Mouse (Mus musculus) hindbrain, embryonic 14.5 days (tissue): ENCODE measurements around the gene Zfp408. TPM values are rescaled to one million over a fixed set of nuclear protein-coding genes. Genes with fewer than 3 reads are reported as not detected.

Experiments used
- ATAC-seq: fragments of 200-750 bp; cut with Nextera tagmentation; 2 replicates; pipeline ENCODE4 v1.8.0; 2017; ENCODE audit warnings: moderate number of reproducible peaks, mild to moderate bottlenecking, moderate TSS enrichment, moderate library complexity; ENCODE audit not compliant: low FRiP score
- DNase-seq: peaks from one replicate; pipeline ENCODE4 v3.0.0-alpha.2; 2015; ENCODE audit warnings: low spot score
- H3K27ac ChIP-seq: fragments of 300-500 bp; sonication (generic); 2 replicates; pipeline ENCODE4 v1.5.1; 2014; ENCODE audit warnings: mild to moderate bottlenecking, moderate library complexity
- H3K27me3 ChIP-seq: fragments of 300-500 bp; sonication (generic); 2 replicates; pipeline ENCODE4 v1.6.1; 2014; ENCODE audit warnings: mild to moderate bottlenecking, low read length, mixed read lengths; ENCODE audit not compliant: control insufficient read depth, insufficient read depth
- H3K36me3 ChIP-seq: fragments of 300-500 bp; sonication (generic); replicated peaks from 2 replicates; pipeline ENCODE4 v1.6.1; 2014; ENCODE audit not compliant: control insufficient read depth, insufficient read depth
- H3K4me1 ChIP-seq: fragments of 300-500 bp; sonication (generic); replicated peaks from 2 replicates; pipeline ENCODE4 v1.6.1; 2014; ENCODE audit warnings: antibody characterized with exemption, low read length, mixed read lengths; ENCODE audit not compliant: control insufficient read depth, insufficient read depth
- H3K4me2 ChIP-seq: fragments of 300-500 bp; sonication (generic); replicated peaks from 2 replicates; pipeline ENCODE4 v1.6.1; 2014; ENCODE audit warnings: mild to moderate bottlenecking, moderate library complexity
- H3K4me3 ChIP-seq: fragments of 300-500 bp; sonication (generic); replicated peaks from 2 replicates; pipeline ENCODE4 v1.5.1; 2014; ENCODE audit warnings: mild to moderate bottlenecking, low read length
- H3K9ac ChIP-seq: fragments of 300-500 bp; sonication (generic); 2 replicates; pipeline ENCODE4 v1.6.1; 2014
- H3K9me3 ChIP-seq: fragments of 300-500 bp; sonication (generic); 2 replicates; pipeline ENCODE4 v1.6.1; 2016; ENCODE audit warnings: low read length; ENCODE audit not compliant: control insufficient read depth
- WGBS: fragments of 180-500 bp; shearing (Covaris S2); extraction: QIAGEN DNeasy Blood & Tissue Kit; methylation state at CpG from one replicate; pipeline ENCODE4 v1.1.7; 2014; 5-methylcytosine and 5-hydroxymethylcytosine counted together
- polyA plus RNA-seq: library from polyadenylated mRNA; unstranded; fragments of >200 nt; fragmentation: Nextera tagmentation; extraction: Ambion mirVana; gene quantifications from 2 replicates; pipeline ENCODE4 v1.2.1, GENCODE M21; 2014

Gene Zfp408
- polyA plus RNA-seq, 1 experiment from 2014 or later = 8.5 TPM

DNA sequence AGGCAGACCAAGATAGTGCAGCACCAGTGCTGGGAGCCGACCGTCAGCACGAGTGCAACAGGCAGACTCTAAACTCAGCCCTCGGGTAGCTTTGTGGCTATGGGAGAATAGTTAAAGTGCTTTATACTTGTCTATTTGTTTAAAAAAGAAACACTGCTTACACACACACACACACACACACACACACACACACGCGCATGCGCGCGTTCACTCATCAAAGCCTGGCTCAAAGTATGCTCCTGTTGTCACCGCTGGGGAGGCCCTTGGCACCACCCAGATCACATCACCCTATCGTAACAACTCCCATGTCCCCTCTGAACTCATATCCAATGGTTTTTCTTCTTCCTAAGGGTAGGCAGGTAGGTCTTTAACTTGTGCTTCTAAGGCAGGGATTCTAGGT lies 5.6 kb downstream of the Zfp408 start:
- Histone ChIP-seq H3K4me2 (no peak overlapping the region), H3K4me1 (peaks cover 6% of the 10 kb centered on the region), H3K27me3 (no peaks in the 10 kb centered on the region), H3K27ac (no peak overlapping the region), H3K9me3 (no peaks in the 10 kb centered on the region), H3K9ac (no peak overlapping the region), H3K4me3 (no peak overlapping the region), H3K36me3 (peaks cover 60% of the 10 kb centered on the region)
- DNase-seq (no peak), ATAC-seq (no peak)
- WGBS = 93% methylated on average over 11 of the region's 11 CpGs

DNA sequence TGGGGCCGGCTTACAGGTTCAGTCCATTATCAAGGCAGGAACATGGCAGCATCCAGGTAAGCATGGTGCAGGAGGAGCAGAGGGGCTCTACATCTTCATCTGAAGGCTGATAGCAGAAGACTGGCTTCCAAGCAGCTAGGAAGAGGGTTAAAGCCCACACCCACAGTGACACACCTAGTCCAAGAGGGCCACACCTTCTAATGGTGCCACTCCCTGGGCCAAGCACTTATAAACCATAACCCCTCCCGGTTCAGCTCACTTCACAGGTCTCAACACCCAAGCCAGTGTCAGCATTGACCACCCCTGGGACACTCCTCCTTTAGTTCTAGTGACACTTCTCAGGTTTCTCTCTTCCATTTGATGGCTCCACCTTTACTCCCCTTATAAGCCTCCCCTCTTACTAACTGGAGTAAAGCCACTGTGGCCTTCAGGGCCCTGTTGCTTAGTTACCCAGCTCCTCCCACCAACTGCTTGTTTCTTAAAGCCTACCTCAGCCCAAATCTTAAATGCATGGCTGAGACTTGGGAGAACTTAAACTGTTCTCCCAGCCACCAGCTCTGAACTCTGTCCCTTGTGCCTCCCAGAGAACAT lies 6.7 kb downstream of the Zfp408 start:
- Histone ChIP-seq H3K9me3 (no peaks in the 10 kb centered on the region), H3K4me2 (no peak overlapping the region), H3K27ac (no peak overlapping the region), H3K36me3 (peaks cover 59% of the 10 kb centered on the region), H3K9ac (no peak overlapping the region), H3K4me3 (no peak overlapping the region), H3K4me1 (no peaks in the 10 kb centered on the region), H3K27me3 (no peaks in the 10 kb centered on the region)
- DNase-seq (no peak), ATAC-seq (no peak)
- 87% methylated on average over 2 of the region's 2 CpGs for WGBS

- H3K27ac ChIP-seq = no peak overlapping the region
- no peak overlapping the region for H3K9ac ChIP-seq
- no peaks in the 10 kb centered on the region for H3K9me3 ChIP-seq
- no peak overlapping the region for H3K4me3 ChIP-seq
- ATAC-seq (no peak), DNase-seq (no peak)
- 83% methylated on average over 6 of the region's 6 CpGs for WGBS
- no peaks in the 10 kb centered on the region for H3K27me3 ChIP-seq
- H3K4me1 ChIP-seq = no peaks in the 10 kb centered on the region
- H3K4me2 ChIP-seq = no peak overlapping the region
- H3K36me3 ChIP-seq = peaks cover 19% of the 10 kb centered on the region
Observed at GRCm38 (mm10) chr2:91638931-91639330, 10.7 kb downstream of the Zfp408 start.

DNA sequence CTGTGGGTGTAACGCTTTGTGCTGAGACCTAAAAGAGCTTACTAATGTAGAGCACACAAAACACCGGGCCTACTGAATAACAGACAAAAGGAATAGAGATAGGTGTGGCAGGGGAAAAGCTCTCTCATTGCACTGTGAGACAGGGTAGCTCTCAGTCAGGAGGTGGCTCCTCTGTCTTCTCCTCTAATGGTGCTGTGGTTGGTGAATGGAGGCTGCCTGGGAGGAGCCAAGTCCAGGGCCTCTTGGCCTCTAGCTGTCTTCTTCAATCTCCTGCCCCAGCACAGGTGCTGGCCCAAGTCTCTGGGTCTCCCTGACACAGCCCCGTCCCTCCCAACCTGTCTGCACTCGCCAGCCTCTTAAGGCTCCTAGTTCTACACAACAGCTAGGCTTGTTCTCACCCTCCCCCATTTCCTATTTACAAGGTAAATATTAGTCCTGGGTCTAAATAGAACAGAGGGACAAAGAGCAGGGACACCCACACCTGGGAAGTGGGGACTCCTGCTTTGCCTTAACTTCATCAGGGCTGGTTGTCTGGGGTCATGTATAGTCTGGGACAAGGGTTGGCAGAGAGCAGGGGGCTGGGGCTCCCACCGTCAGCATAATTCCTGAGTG lies 12.8 kb downstream of the Zfp408 start:
- Histone ChIP-seq H3K9me3 (no peaks in the 10 kb centered on the region), H3K27ac (no peak overlapping the region), H3K4me3 (no peak overlapping the region), H3K9ac (no peak overlapping the region), H3K27me3 (no peaks in the 10 kb centered on the region), H3K4me1 (no peaks in the 10 kb centered on the region), H3K4me2 (no peak overlapping the region), H3K36me3 (0 out of 2 replicates have a peak, but pooled peaks cover under 1% of the 10 kb centered on the region)
- ATAC-seq = no peak
- no peak for DNase-seq
- WGBS = 85% methylated on average over 5 of the region's 5 CpGs

DNA sequence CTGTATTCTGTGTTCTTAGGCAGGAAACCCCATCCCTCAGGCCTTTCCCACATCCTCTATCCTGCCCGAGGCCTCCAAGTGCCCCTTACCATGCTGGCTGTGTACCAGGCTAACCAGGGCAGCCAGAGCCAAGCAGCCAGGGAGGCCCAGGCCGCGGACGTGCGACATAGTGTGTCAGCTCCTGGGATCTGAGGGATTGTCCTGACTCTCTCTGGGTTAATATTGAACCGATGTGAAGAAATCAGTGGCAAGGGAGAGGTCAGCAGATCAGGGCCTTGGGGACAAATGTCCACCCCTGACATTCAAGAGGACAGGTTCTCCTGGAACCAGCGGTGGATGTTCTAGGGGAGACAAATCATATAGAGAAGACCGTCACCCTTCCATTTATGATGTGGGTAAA lies 13.4 kb downstream of the Zfp408 start, which contains the start of gene F2:
F2 (minus strand) TSS at position 186 of the 400 bp plus-strand sequence.
- no peak within 1 kb of the TSS for H3K9ac ChIP-seq
- WGBS = 94% methylated on average over 8 of the region's 8 CpGs
- no peak for ATAC-seq

GRCm38 (mm10) chr2:91635486-91635885 lies 14.1 kb downstream of the Zfp408 start:
- Histone ChIP-seq H3K4me3 (no peak overlapping the region), H3K9me3 (no peaks in the 10 kb centered on the region), H3K4me2 (no peak overlapping the region), H3K9ac (no peak overlapping the region), H3K27me3 (no peaks in the 10 kb centered on the region), H3K27ac (no peak overlapping the region), H3K36me3 (no peaks in the 10 kb centered on the region), H3K4me1 (no peaks in the 10 kb centered on the region)
- WGBS = 88% methylated on average over 10 of the region's 11 CpGs
- DNase-seq = no peak
- no peak for ATAC-seq

More for the DNA sequence above, 13.4 kb downstream of the Zfp408 start, which contains the start of gene F2:
- Histone ChIP-seq H3K4me1 (no peaks in the 10 kb centered on the region), H3K4me2 (no peak within 1 kb of the TSS), H3K27me3 (no peaks in the 10 kb centered on the region), H3K36me3 (no peaks in the 10 kb centered on the region), H3K9me3 (no peaks in the 10 kb centered on the region), H3K27ac (no peak within 1 kb of the TSS), H3K4me3 (no peak within 1 kb of the TSS)
- DNase-seq = no peak

DNA sequence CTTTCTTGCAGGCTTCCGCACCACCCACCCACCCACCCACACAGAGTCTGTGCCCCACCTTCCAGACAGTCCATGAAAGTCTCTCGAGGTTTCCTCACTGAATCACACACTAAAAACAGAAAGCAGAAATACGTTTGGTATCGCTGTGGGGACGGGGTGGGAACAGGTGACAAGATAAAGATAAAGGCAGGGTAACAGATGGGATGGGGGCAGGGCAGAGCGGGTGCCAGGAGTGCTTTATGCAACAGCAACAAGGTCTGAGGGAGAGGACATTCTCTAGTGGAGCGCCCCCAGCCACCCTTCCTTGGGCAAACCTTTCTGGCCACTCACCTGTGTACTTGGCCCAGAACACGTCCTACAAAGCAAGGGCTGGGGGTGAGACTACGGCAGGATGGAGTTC lies 14.8 kb downstream of the Zfp408 start:
- DNase-seq = no peak
- H3K4me1 ChIP-seq = no peaks in the 10 kb centered on the region
- H3K4me2 ChIP-seq = no peak overlapping the region
- no peak for ATAC-seq
- no peaks in the 10 kb centered on the region for H3K9me3 ChIP-seq
- H3K36me3 ChIP-seq = no peaks in the 10 kb centered on the region
- WGBS = 82% methylated on average over 9 of the region's 9 CpGs
- H3K4me3 ChIP-seq = no peak overlapping the region
- H3K27me3 ChIP-seq = no peaks in the 10 kb centered on the region
- H3K27ac ChIP-seq = no peak overlapping the region
- H3K9ac ChIP-seq = no peak overlapping the region

GRCm38 (mm10) chr2:91633334-91633977 lies 16.1 kb downstream of the Zfp408 start:
- H3K27ac ChIP-seq = no peak overlapping the region
- H3K36me3 ChIP-seq = no peaks in the 10 kb centered on the region
- WGBS = 83% methylated on average over 12 of the region's 12 CpGs
- no peaks in the 10 kb centered on the region for H3K4me1 ChIP-seq
- H3K4me2 ChIP-seq = no peak overlapping the region
- DNase-seq = no peak
- no peak overlapping the region for H3K4me3 ChIP-seq
- no peaks in the 10 kb centered on the region for H3K27me3 ChIP-seq
- ATAC-seq = no peak
- H3K9me3 ChIP-seq = no peaks in the 10 kb centered on the region
- H3K9ac ChIP-seq = no peak overlapping the region

GRCm38 (mm10) chr2:91632316-91632715 lies 17.3 kb downstream of the Zfp408 start:
- DNase-seq = no peak
- no peak overlapping the region for H3K9ac ChIP-seq
- ATAC-seq = no peak
- 81% methylated on average over 5 of the region's 5 CpGs for WGBS
- no peaks in the 10 kb centered on the region for H3K9me3 ChIP-seq
- H3K36me3 ChIP-seq = no peaks in the 10 kb centered on the region
- no peak overlapping the region for H3K4me2 ChIP-seq
- no peak overlapping the region for H3K4me3 ChIP-seq
- no peaks in the 10 kb centered on the region for H3K4me1 ChIP-seq
- H3K27ac ChIP-seq = no peak overlapping the region
- H3K27me3 ChIP-seq = no peaks in the 10 kb centered on the region
